Mouse (Mus musculus) CH12.LX (cell line): ENCODE measurements at regions not wholly inside any gene's neighbourhood (a gene's known extent, or its start where the extent isn't known, plus 50 kb on each side); places are given as distances from the start of the nearest gene placed in this dataset.
A peak's percentile ranks its signal among the peaks of the same experiment; 100 is the strongest.

ENCODE experiments used
- CTCF ChIP-seq, 2 experiments: IDR thresholded peaks in 1 of 2; conservative IDR thresholded peaks in 1 of 2; 2 replicates each; pipeline ENCODE4 v1.5.1; 2011 to 2012; ENCODE audit warnings: low read depth in 2 of 2, low read length in 2 of 2, improper control_type of control experiment in 1 of 2, inconsistent platforms in 1 of 2, mild to moderate bottlenecking in 1 of 2, moderate library complexity in 1 of 2
- E2F4 ChIP-seq: IDR thresholded peaks from 2 replicates; pipeline ENCODE4 v1.6.1; 2011; ENCODE audit warnings: low read depth, low read length, improper control_type of control experiment; ENCODE audit not compliant: insufficient replicate concordance
- ETS1 ChIP-seq: conservative IDR thresholded peaks from 2 replicates; pipeline ENCODE4 v1.6.1; 2012; ENCODE audit warnings: low read depth, mild to moderate bottlenecking, inconsistent platforms, low read length, improper control_type of control experiment, moderate library complexity
- POLR2A ChIP-seq: IDR thresholded peaks from 2 replicates; pipeline ENCODE4 v1.6.1; 2011; ENCODE audit warnings: low read depth, mild to moderate bottlenecking, improper control_type of control experiment, low read length
- POLR2AphosphoS2 ChIP-seq: IDR thresholded peaks from 2 replicates; pipeline ENCODE4 v1.6.1; 2011; ENCODE audit warnings: low read depth, low read length, improper control_type of control experiment
- ZMIZ1 ChIP-seq: IDR thresholded peaks from 2 replicates; pipeline ENCODE4 v1.6.1; 2012; ENCODE audit warnings: low read depth, mild to moderate bottlenecking, inconsistent platforms, low read length, improper control_type of control experiment

GRCm38 (mm10) chr10:99408786-99409185 is 145.8 kb downstream of the Dusp6 start:
- TF ChIP-seq CTCF (conservative IDR thresholded peaks at IDR 0.05 in 1 of 2, IDR thresholded peaks at IDR 0.05 in 1 of 2; ENCODE audit: low read depth in 2 of 2, low read length in 2 of 2) = peak in 1 of 2 experiments; percentile 22; a peak in 1 of 4 replicates
- no peak for TF ChIP-seq ZMIZ1
- no peak for TF ChIP-seq POLR2AphosphoS2
- no peak for TF ChIP-seq ETS1
- no peak for TF ChIP-seq POLR2A
- TF ChIP-seq E2F4 = no peak
